Mouse (Mus musculus): ENCODE measurements around the gene B4galnt3. TPM values are rescaled to one million over a fixed set of nuclear protein-coding genes. Genes with fewer than 3 reads are reported as not detected.
A peak's percentile ranks its signal among the peaks of the same experiment; 100 is the strongest.
"Not testable (repeated sequence)": the region's sequence is repeated elsewhere in the genome, so short reads cannot be mapped to it uniquely, and the experiment has no call there.

B4galnt3 gene
- polyA plus RNA-seq, 1 experiment, result 15.8 TPM

- H3K4me1 ChIP-seq (ENCODE audit: control insufficient read depth, insufficient read depth, insufficient read length, low read length), result peaks cover 4% of the 10 kb centered on the region
- H3K4me3 ChIP-seq (ENCODE audit: low read depth, low read length), result no peak overlapping the region; the same call in 1 of the 2 replicates
- H3K27ac ChIP-seq (ENCODE audit: insufficient read depth, low read depth, low read length), result peak overlapping the region; percentile 54; the same call in 1 of the 2 replicates
- H3K36me3 ChIP-seq (ENCODE audit: control insufficient read depth, insufficient read depth, low read length), result no peaks in the 10 kb centered on the region
- WGBS, result 22% methylated on average over 11 of the region's 11 CpGs
- TF ChIP-seq POLR2A (IDR thresholded peaks at IDR 0.05; ENCODE audit: low read depth, low read length) (no peak), CTCF (IDR thresholded peaks at IDR 0.05; ENCODE audit: extremely low read depth, insufficient read length, insufficient replicate concordance, low read depth, low read length) (no peak)
- no peaks in the 10 kb centered on the region for H3K27me3 ChIP-seq (ENCODE audit: control insufficient read depth, insufficient read depth, low read length)
Measured at GRCm38 (mm10) chr6:120318303-120318940, 24.1 kb upstream of the B4galnt3 start.

- 74% methylated on average over 5 of the region's 5 CpGs for WGBS
- H3K36me3 ChIP-seq (ENCODE audit: control insufficient read depth, insufficient read depth, low read length), result no peaks in the 10 kb centered on the region
- peaks cover 4% of the 10 kb centered on the region; the same call in 1 of the 2 replicates for H3K4me1 ChIP-seq (ENCODE audit: control insufficient read depth, insufficient read depth, insufficient read length, low read length)
- no peak overlapping the region for H3K4me3 ChIP-seq (ENCODE audit: low read depth, low read length)
- no peaks in the 10 kb centered on the region for H3K27me3 ChIP-seq (ENCODE audit: control insufficient read depth, insufficient read depth, low read length)
- no peak overlapping the region for H3K27ac ChIP-seq (ENCODE audit: insufficient read depth, low read depth, low read length)
- no peak for TF ChIP-seq CTCF (IDR thresholded peaks at IDR 0.05; ENCODE audit: extremely low read depth, insufficient read length, insufficient replicate concordance, low read depth, low read length)
- no peak for TF ChIP-seq POLR2A (IDR thresholded peaks at IDR 0.05; ENCODE audit: low read depth, low read length)
Measured at GRCm38 (mm10) chr6:120312443-120312842, 18.1 kb upstream of the B4galnt3 start.

GRCm38 (mm10) chr6:120309787-120310186 is 15.4 kb upstream of the B4galnt3 start:
- Histone ChIP-seq H3K4me1 (ENCODE audit: control insufficient read depth, insufficient read depth, insufficient read length, low read length) (peaks cover 4% of the 10 kb centered on the region; the same call in 1 of the 2 replicates), H3K27ac (ENCODE audit: insufficient read depth, low read depth, low read length) (peak overlapping the region; percentile 65), H3K36me3 (ENCODE audit: control insufficient read depth, insufficient read depth, low read length) (no peaks in the 10 kb centered on the region), H3K27me3 (ENCODE audit: control insufficient read depth, insufficient read depth, low read length) (no peaks in the 10 kb centered on the region), H3K4me3 (ENCODE audit: low read depth, low read length) (no peak overlapping the region)
- 31% methylated on average over 3 of the region's 3 CpGs for WGBS
- TF ChIP-seq POLR2A (IDR thresholded peaks at IDR 0.05; ENCODE audit: low read depth, low read length) (no peak), CTCF (IDR thresholded peaks at IDR 0.05; ENCODE audit: extremely low read depth, insufficient read length, insufficient replicate concordance, low read depth, low read length) (no peak)

GRCm38 (mm10) chr6:120309338-120309737 is 15.0 kb upstream of the B4galnt3 start:
- no peaks in the 10 kb centered on the region for H3K36me3 ChIP-seq (ENCODE audit: control insufficient read depth, insufficient read depth, low read length)
- H3K27ac ChIP-seq (ENCODE audit: insufficient read depth, low read depth, low read length), result peak overlapping the region; percentile 65
- no peaks in the 10 kb centered on the region for H3K27me3 ChIP-seq (ENCODE audit: control insufficient read depth, insufficient read depth, low read length)
- no peak overlapping the region for H3K4me3 ChIP-seq (ENCODE audit: low read depth, low read length)
- 48% methylated on average over 9 of the region's 9 CpGs for WGBS
- peaks cover 4% of the 10 kb centered on the region; the same call in 1 of the 2 replicates for H3K4me1 ChIP-seq (ENCODE audit: control insufficient read depth, insufficient read depth, insufficient read length, low read length)
- TF ChIP-seq POLR2A (IDR thresholded peaks at IDR 0.05; ENCODE audit: low read depth, low read length) (no peak), CTCF (IDR thresholded peaks at IDR 0.05; ENCODE audit: extremely low read depth, insufficient read length, insufficient replicate concordance, low read depth, low read length) (no peak)

GRCm38 (mm10) chr6:120306859-120307594 is 12.7 kb upstream of the B4galnt3 start:
- 88% methylated on average over 3 of the region's 3 CpGs for WGBS
- H3K4me1 ChIP-seq (ENCODE audit: control insufficient read depth, insufficient read depth, insufficient read length, low read length), result peaks cover 4% of the 10 kb centered on the region; the same call in 1 of the 2 replicates

GRCm38 (mm10) chr6:120302755-120303316 is 8.5 kb upstream of the B4galnt3 start:
- Histone ChIP-seq H3K36me3 (ENCODE audit: control insufficient read depth, insufficient read depth, low read length) (no peaks in the 10 kb centered on the region), H3K27me3 (ENCODE audit: control insufficient read depth, insufficient read depth, low read length) (no peaks in the 10 kb centered on the region), H3K27ac (ENCODE audit: insufficient read depth, low read depth, low read length) (no peak overlapping the region), H3K4me3 (ENCODE audit: low read depth, low read length) (no peak overlapping the region), H3K4me1 (ENCODE audit: control insufficient read depth, insufficient read depth, insufficient read length, low read length) (0 out of 2 replicates have a peak, but pooled peaks cover 3% of the 10 kb centered on the region)
- no peak for TF ChIP-seq POLR2A (IDR thresholded peaks at IDR 0.05; ENCODE audit: low read depth, low read length)
- no peak for TF ChIP-seq CTCF (IDR thresholded peaks at IDR 0.05; ENCODE audit: extremely low read depth, insufficient read length, insufficient replicate concordance, low read depth, low read length)
- WGBS, result 31% methylated on average over 16 of the region's 16 CpGs

More at GRCm38 (mm10) chr6:120306859-120307594, 12.7 kb upstream of the B4galnt3 start:
- Histone ChIP-seq H3K27ac (ENCODE audit: insufficient read depth, low read depth, low read length) (no peak overlapping the region), H3K36me3 (ENCODE audit: control insufficient read depth, insufficient read depth, low read length) (no peaks in the 10 kb centered on the region), H3K27me3 (ENCODE audit: control insufficient read depth, insufficient read depth, low read length) (no peaks in the 10 kb centered on the region), H3K4me3 (ENCODE audit: low read depth, low read length) (no peak overlapping the region)
- TF ChIP-seq CTCF (IDR thresholded peaks at IDR 0.05; ENCODE audit: extremely low read depth, insufficient read length, insufficient replicate concordance, low read depth, low read length), result no peak
- TF ChIP-seq POLR2A (IDR thresholded peaks at IDR 0.05; ENCODE audit: low read depth, low read length), result no peak

- H3K4me1 ChIP-seq (ENCODE audit: control insufficient read depth, insufficient read depth, insufficient read length, low read length), result 0 out of 2 replicates have a peak, but pooled peaks cover 3% of the 10 kb centered on the region
- H3K36me3 ChIP-seq (ENCODE audit: control insufficient read depth, insufficient read depth, low read length), result no peaks in the 10 kb centered on the region
- no peak overlapping the region for H3K4me3 ChIP-seq (ENCODE audit: low read depth, low read length)
- no peak overlapping the region for H3K27ac ChIP-seq (ENCODE audit: insufficient read depth, low read depth, low read length)
- no peaks in the 10 kb centered on the region for H3K27me3 ChIP-seq (ENCODE audit: control insufficient read depth, insufficient read depth, low read length)
- TF ChIP-seq POLR2A (IDR thresholded peaks at IDR 0.05; ENCODE audit: low read depth, low read length) (no peak), CTCF (IDR thresholded peaks at IDR 0.05; ENCODE audit: extremely low read depth, insufficient read length, insufficient replicate concordance, low read depth, low read length) (peak; percentile 56; the same call in 1 of the 2 replicates)
- 15% methylated on average over 6 of the region's 6 CpGs for WGBS
Measured at GRCm38 (mm10) chr6:120301137-120301536, 6.8 kb upstream of the B4galnt3 start.

- WGBS, result 94% methylated on average over 2 of the region's 2 CpGs
- not testable (repeated sequence) for H3K4me3 ChIP-seq (ENCODE audit: low read depth, low read length); H3K36me3 ChIP-seq (ENCODE audit: control insufficient read depth, insufficient read depth, low read length); H3K27ac ChIP-seq (ENCODE audit: insufficient read depth, low read depth, low read length); H3K4me1 ChIP-seq (ENCODE audit: control insufficient read depth, insufficient read depth, insufficient read length, low read length); H3K27me3 ChIP-seq (ENCODE audit: control insufficient read depth, insufficient read depth, low read length)
Measured at GRCm38 (mm10) chr6:120296589-120296988, 2.2 kb upstream of the B4galnt3 start.

Measured in small intestine, adult 2 months (tissue).